Mouse (Mus musculus) ES-E14 (cell line): ENCODE data around the gene Rbm43.

Experiments used
- CHD2 ChIP-seq: IDR thresholded peaks from 2 replicates; pipeline ENCODE4 v1.6.1; 2014; ENCODE audit warnings: mild to moderate bottlenecking, low read depth, low read length, inconsistent platforms
- HCFC1 ChIP-seq: IDR thresholded peaks from 2 replicates; pipeline ENCODE4 v1.6.1; 2012; ENCODE audit warnings: low read length, inconsistent platforms, borderline replicate concordance; ENCODE audit not compliant: insufficient read depth
- ZC3H11A ChIP-seq: IDR thresholded peaks from 2 replicates; pipeline ENCODE4 v1.6.1; 2012; ENCODE audit warnings: low read depth, mild to moderate bottlenecking, inconsistent platforms, low read length, borderline replicate concordance

GRCm38 (mm10) chr2:51967288-51967687, 32.3 kb upstream of the Rbm43 start:
- no peak for TF ChIP-seq CHD2
- no peak for TF ChIP-seq HCFC1
- TF ChIP-seq ZC3H11A: no peak
